Mouse (Mus musculus) CH12.LX (cell line): ENCODE measurements at regions not wholly inside any gene's neighbourhood (a gene's known extent, or its start where the extent isn't known, plus 50 kb on each side); places are given as distances from the start of the nearest gene placed in this dataset.
A peak's percentile ranks its signal among the peaks of the same experiment; 100 is the strongest.

Experiments
- DNase-seq: peaks from one replicate; pipeline ENCODE4 v3.0.0-alpha.2; 2013; ENCODE audit errors: extremely low read depth
- H3K27ac ChIP-seq: 2 replicates; pipeline ENCODE4 v1.5.1; 2012; ENCODE audit warnings: low read depth, mild to moderate bottlenecking, control low read depth, moderate library complexity; ENCODE audit not compliant: insufficient read depth
- H3K27me3 ChIP-seq: replicated peaks from 2 replicates; pipeline ENCODE3; 2012; ENCODE audit warnings: inconsistent platforms
- H3K36me3 ChIP-seq, 2 experiments: replicated peaks in 1 of 2; 2 replicates each; pipeline versions ENCODE3 to v1.6.1; 2012; ENCODE audit warnings: inconsistent platforms in 1 of 2, low read length in 1 of 2, mild to moderate bottlenecking in 1 of 2, mixed read lengths in 1 of 2, moderate library complexity in 1 of 2; ENCODE audit not compliant: control insufficient read depth in 1 of 2, insufficient read depth in 1 of 2
- H3K4me1 ChIP-seq, 2 experiments: 2 replicates each; pipeline ENCODE4 v1.6.1; 2012; ENCODE audit warnings: inconsistent platforms in 1 of 2, moderate library complexity in 1 of 2; ENCODE audit not compliant: insufficient read depth in 2 of 2, control insufficient read depth in 1 of 2
- H3K4me2 ChIP-seq: 2 replicates; pipeline ENCODE4 v1.6.1; 2012; ENCODE audit warnings: low read depth, mild to moderate bottlenecking, control low read depth; ENCODE audit not compliant: poor library complexity, insufficient read depth, severe bottlenecking
- H3K4me3 ChIP-seq, 3 experiments: fragments of 150-350 bp in 1 of 3; sonication (generic) in 1 of 3; replicated peaks in 1 of 3; 2 replicates each; pipeline versions ENCODE3 to v1.5.1; 2011 to 2012; ENCODE audit warnings: low read depth in 2 of 3, low read length in 2 of 3, mild to moderate bottlenecking in 2 of 3, moderate library complexity in 2 of 3, control low read depth in 1 of 3, improper control_type of control experiment in 1 of 3, inconsistent platforms in 1 of 3, mixed read lengths in 1 of 3; ENCODE audit not compliant: poor library complexity in 1 of 3
- H3K79me2 ChIP-seq: replicated peaks from 2 replicates; pipeline ENCODE4 v1.6.1; 2012; ENCODE audit warnings: mild to moderate bottlenecking, moderate library complexity; ENCODE audit not compliant: control insufficient read depth, poor library complexity, insufficient read depth, severe bottlenecking; ENCODE audit errors: extremely low read depth
- H3K9ac ChIP-seq: 2 replicates; pipeline ENCODE4 v1.6.1; 2012; ENCODE audit warnings: low read depth, mild to moderate bottlenecking, control low read depth, moderate library complexity; ENCODE audit not compliant: insufficient read depth
- H3K9me3 ChIP-seq: replicated peaks from 2 replicates; pipeline ENCODE3; 2012; ENCODE audit warnings: low read length, inconsistent platforms, mixed read lengths
- BHLHE40 ChIP-seq: IDR thresholded peaks from 2 replicates; pipeline ENCODE4 v1.6.1; 2011; ENCODE audit warnings: mild to moderate bottlenecking, low read depth, low read length, improper control_type of control experiment
- CHD1 ChIP-seq: IDR thresholded peaks from 2 replicates; pipeline ENCODE4 v1.6.1; 2012; ENCODE audit warnings: low read depth, low read length, improper control_type of control experiment, inconsistent platforms
- ELF1 ChIP-seq: IDR thresholded peaks from 2 replicates; pipeline ENCODE4 v1.6.1; 2014; ENCODE audit warnings: low read depth, mild to moderate bottlenecking, inconsistent platforms, low read length, improper control_type of control experiment
- GABPA ChIP-seq: IDR thresholded peaks from 2 replicates; pipeline ENCODE4 v1.6.1; 2012; ENCODE audit warnings: low read depth, low read length, improper control_type of control experiment, inconsistent platforms; ENCODE audit not compliant: insufficient replicate concordance
- HCFC1 ChIP-seq: IDR thresholded peaks from 2 replicates; pipeline ENCODE4 v1.6.1; 2012; ENCODE audit warnings: low read depth, mild to moderate bottlenecking, inconsistent platforms, low read length, improper control_type of control experiment
- IRF4 ChIP-seq: IDR thresholded peaks from 2 replicates; pipeline ENCODE4 v1.6.1; 2014; ENCODE audit warnings: low read depth, mild to moderate bottlenecking, inconsistent platforms, low read length, improper control_type of control experiment
- JUND ChIP-seq: conservative IDR thresholded peaks from 2 replicates; pipeline ENCODE4 v1.6.1; 2011; ENCODE audit warnings: low read depth, low read length, improper control_type of control experiment
- KAT2A ChIP-seq: IDR thresholded peaks from 2 replicates; pipeline ENCODE4 v1.6.1; 2012; ENCODE audit warnings: low read length, improper control_type of control experiment, inconsistent platforms; ENCODE audit not compliant: insufficient replicate concordance
- MAFK ChIP-seq: IDR thresholded peaks from 2 replicates; pipeline ENCODE4 v1.6.1; 2011; ENCODE audit warnings: low read length, improper control_type of control experiment; ENCODE audit not compliant: insufficient replicate concordance
- MAX ChIP-seq: IDR thresholded peaks from 2 replicates; pipeline ENCODE4 v1.6.1; 2011; ENCODE audit warnings: low read length, improper control_type of control experiment
- MXI1 ChIP-seq: IDR thresholded peaks from 2 replicates; pipeline ENCODE4 v1.6.1; 2011; ENCODE audit warnings: mild to moderate bottlenecking, low read depth, low read length, improper control_type of control experiment
- MYC ChIP-seq: IDR thresholded peaks from 2 replicates; pipeline ENCODE4 v1.6.1; 2011; ENCODE audit warnings: low read depth, mild to moderate bottlenecking, improper control_type of control experiment, low read length
- NELFE ChIP-seq: IDR thresholded peaks from 2 replicates; pipeline ENCODE4 v1.6.1; 2011; ENCODE audit warnings: low read depth, low read length, improper control_type of control experiment
- PAX5 ChIP-seq: IDR thresholded peaks from 2 replicates; pipeline ENCODE4 v1.6.1; 2012; ENCODE audit warnings: low read length, inconsistent platforms, mixed read lengths
- POLR2A ChIP-seq: IDR thresholded peaks from 2 replicates; pipeline ENCODE4 v1.6.1; 2011; ENCODE audit warnings: low read depth, mild to moderate bottlenecking, improper control_type of control experiment, low read length
- RAD21 ChIP-seq: IDR thresholded peaks from 2 replicates; pipeline ENCODE4 v1.6.1; 2011; ENCODE audit warnings: low read depth, mild to moderate bottlenecking, low read length, improper control_type of control experiment, moderate library complexity
- RCOR1 ChIP-seq: conservative IDR thresholded peaks from 2 replicates; pipeline ENCODE4 v1.6.1; 2012; ENCODE audit warnings: low read depth, mild to moderate bottlenecking, inconsistent platforms, low read length, improper control_type of control experiment
- SMC3 ChIP-seq: IDR thresholded peaks from 2 replicates; pipeline ENCODE4 v1.6.1; 2011; ENCODE audit warnings: low read depth, low read length, improper control_type of control experiment
- UBTF ChIP-seq: IDR thresholded peaks from 2 replicates; pipeline ENCODE4 v1.6.1; 2012; ENCODE audit warnings: low read depth, mild to moderate bottlenecking, inconsistent platforms, low read length, improper control_type of control experiment, moderate library complexity
- ZKSCAN1 ChIP-seq: IDR thresholded peaks from 2 replicates; pipeline ENCODE4 v1.6.1; 2012; ENCODE audit warnings: low read depth, inconsistent platforms, low read length, improper control_type of control experiment, borderline replicate concordance
- ZMIZ1 ChIP-seq: IDR thresholded peaks from 2 replicates; pipeline ENCODE4 v1.6.1; 2012; ENCODE audit warnings: low read depth, mild to moderate bottlenecking, inconsistent platforms, low read length, improper control_type of control experiment
- ZNF384 ChIP-seq: IDR thresholded peaks from 2 replicates; pipeline ENCODE4 v1.6.1; 2012; ENCODE audit warnings: low read depth, low read length, improper control_type of control experiment, inconsistent platforms
- dilution Hi-C: fragments of 300-500 bp; cut with MboI; formaldehyde crosslinking; loops from 2 replicates; pipeline ENCODE4 v1.14.3; 2020; ENCODE audit warnings: low sequenced_read_pairs; ENCODE audit not compliant: extremely low pct_unique_long_range_greater_than_20kb, extremely low pct_ligation_motif_present
- in situ Hi-C: fragments of 300-500 bp; cut with MboI; formaldehyde crosslinking; loops from 3 replicates; pipeline ENCODE4 v1.14.3; 2019; ENCODE audit warnings: low sequenced_read_pairs, low pct_ligation_motif_present, low pct_unique_long_range_greater_than_20kb, mixed read lengths

DNA sequence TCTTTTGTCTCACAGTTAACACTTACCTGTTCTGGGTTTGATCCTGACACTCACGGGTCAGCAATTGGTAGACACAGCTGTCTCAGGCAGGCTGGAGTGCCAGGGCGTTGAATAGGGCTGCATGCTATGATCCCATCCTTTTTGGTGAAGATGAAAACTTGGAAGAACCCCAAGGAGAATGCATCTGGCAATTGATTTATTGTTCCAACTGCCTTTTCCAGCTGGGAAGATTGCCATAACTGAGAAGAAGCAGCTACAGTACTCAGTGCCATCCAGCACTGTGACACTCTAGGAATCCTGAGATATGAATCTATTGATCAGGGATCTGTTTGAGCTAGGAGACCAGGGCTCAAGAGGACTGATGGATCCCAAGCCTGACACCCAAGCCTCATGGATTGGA is 79.6 kb upstream of the Dlg1 start:
- H3K79me2 ChIP-seq: no peaks in the 10 kb centered on the region; the same call in 1 of the 2 replicates
- H3K27me3 ChIP-seq: no peaks in the 10 kb centered on the region
- no peak overlapping the region for H3K4me3 ChIP-seq
- no peak overlapping the region for H3K27ac ChIP-seq
- in situ Hi-C loops: no loop called here
- TF ChIP-seq JUND (no peak), ZKSCAN1 (no peak), CHD1 (no peak)
- H3K36me3 ChIP-seq: no peaks in the 10 kb centered on the region
- H3K4me1 ChIP-seq: peaks cover 0 to 35% of the 10 kb centered on the region in 2 experiments; a peak in 2 of 4 replicates
- DNase-seq: no peak
- no peak overlapping the region for H3K4me2 ChIP-seq
- H3K9me3 ChIP-seq: no peaks in the 10 kb centered on the region
- H3K9ac ChIP-seq: no peak overlapping the region
- dilution Hi-C loops: no loop called here

DNA sequence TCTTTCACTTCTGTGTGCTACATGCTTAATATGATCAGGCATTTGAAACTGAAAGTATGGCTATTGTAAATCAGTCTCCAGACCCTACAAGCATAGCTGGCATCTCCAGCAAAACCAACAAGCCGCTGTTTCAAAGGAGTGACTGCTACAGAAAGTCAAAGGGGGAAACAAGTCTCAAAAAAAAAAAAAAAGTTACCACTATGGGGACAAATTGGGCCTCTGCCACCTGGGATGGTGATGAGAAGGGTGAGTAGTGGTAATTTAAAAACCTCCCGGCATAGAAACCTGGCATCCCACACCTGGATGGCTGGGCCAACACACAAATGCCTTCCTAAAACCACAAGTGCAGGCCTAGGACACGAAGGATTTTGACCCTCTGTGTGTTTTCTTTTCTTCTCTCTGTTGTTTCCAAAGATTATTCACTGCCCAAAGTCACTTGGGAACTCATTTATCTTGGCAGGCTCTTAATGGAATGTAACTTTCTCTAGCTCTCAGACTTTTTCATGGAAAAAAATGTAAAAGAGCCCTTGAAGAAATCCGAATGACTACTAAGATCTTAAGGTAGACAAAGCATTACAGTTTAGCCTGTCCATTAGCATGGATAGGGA is 78.9 kb upstream of the Dlg1 start:
- in situ Hi-C loops: no loop called here
- H3K9ac ChIP-seq: no peak overlapping the region
- H3K27me3 ChIP-seq: no peaks in the 10 kb centered on the region
- no peak for DNase-seq
- H3K36me3 ChIP-seq: no peaks in the 10 kb centered on the region
- H3K79me2 ChIP-seq: no peaks in the 10 kb centered on the region
- no peak overlapping the region for H3K4me3 ChIP-seq
- peak; percentile 56 for TF ChIP-seq ZNF384
- TF ChIP-seq MXI1: no peak
- H3K27ac ChIP-seq: no peak overlapping the region
- dilution Hi-C loops: no loop called here
- H3K9me3 ChIP-seq: no peaks in the 10 kb centered on the region
- H3K4me2 ChIP-seq: no peak overlapping the region
- peaks cover 0 to 35% of the 10 kb centered on the region in 2 experiments; a peak in 2 of 4 replicates for H3K4me1 ChIP-seq

- TF ChIP-seq BHLHE40 (no peak), GABPA (no peak), KAT2A (no peak), RCOR1 (no peak), MYC (no peak), MAFK (no peak), IRF4 (no peak), MAX (no peak), NELFE (no peak), MXI1 (no peak), ELF1 (no peak), RAD21 (no peak), PAX5 (no peak), HCFC1 (no peak), ZMIZ1 (no peak), SMC3 (no peak), UBTF (no peak), CHD1 (no peak), POLR2A (no peak)
- Histone ChIP-seq H3K4me3 (no peak overlapping the region), H3K9ac (no peak overlapping the region), H3K27me3 (no peaks in the 10 kb centered on the region), H3K36me3 (no peaks in the 10 kb centered on the region), H3K4me1 (peaks cover 0 to 21% of the 10 kb centered on the region in 2 experiments; a peak in 2 of 4 replicates), H3K79me2 (no peaks in the 10 kb centered on the region), H3K9me3 (no peaks in the 10 kb centered on the region), H3K4me2 (no peak overlapping the region), H3K27ac (no peak overlapping the region)
- in situ Hi-C loops (no loop called here), dilution Hi-C loops (no loop called here)
- no peak for DNase-seq
Observed at GRCm38 (mm10) chr16:31587036-31587435, 76.2 kb upstream of the Dlg1 start.
